Mouse (Mus musculus) embryonic facial prominence, embryonic 12.5 days (tissue): ENCODE measurements around the gene Gm21761. TPM values are rescaled to one million over a fixed set of nuclear protein-coding genes. Genes with fewer than 3 reads are reported as not detected.
"Not testable (repeated sequence)": the region's sequence is repeated elsewhere in the genome, so short reads cannot be mapped to it uniquely, and the experiment has no call there.

Experiments
- ATAC-seq: fragments of 200-750 bp; cut with Nextera tagmentation; 2 replicates; pipeline ENCODE4 v1.8.0; 2017; ENCODE audit not compliant: insufficient number of reproducible peaks, insufficient read depth, low FRiP score, low TSS enrichment
- H3K27ac ChIP-seq: fragments of 300-500 bp; sonication (generic); 2 replicates; pipeline ENCODE4 v1.5.1; 2016; ENCODE audit warnings: mild to moderate bottlenecking
- H3K27me3 ChIP-seq: fragments of 300-500 bp; sonication (generic); 2 replicates; pipeline ENCODE4 v1.6.1; 2016; ENCODE audit warnings: mild to moderate bottlenecking, moderate library complexity
- H3K36me3 ChIP-seq: fragments of 300-500 bp; sonication (generic); 2 replicates; pipeline ENCODE4 v1.6.1; 2016; ENCODE audit warnings: mild to moderate bottlenecking
- H3K4me1 ChIP-seq: fragments of 300-500 bp; sonication (generic); 2 replicates; pipeline ENCODE4 v1.6.1; 2016
- H3K4me2 ChIP-seq: fragments of 300-500 bp; sonication (generic); replicated peaks from 2 replicates; pipeline ENCODE4 v1.6.1; 2016; ENCODE audit warnings: mild to moderate bottlenecking, moderate library complexity
- H3K4me3 ChIP-seq: fragments of 300-500 bp; sonication (generic); 2 replicates; pipeline ENCODE4 v1.5.1; 2016; ENCODE audit warnings: mild to moderate bottlenecking
- H3K9ac ChIP-seq: fragments of 300-500 bp; sonication (generic); 2 replicates; pipeline ENCODE4 v1.6.1; 2016; ENCODE audit warnings: mild to moderate bottlenecking, moderate library complexity
- H3K9me3 ChIP-seq: fragments of 300-500 bp; sonication (generic); 2 replicates; pipeline ENCODE4 v1.6.1; 2016; ENCODE audit warnings: mild to moderate bottlenecking, moderate library complexity
- WGBS: fragments of 180-500 bp; shearing (Covaris S2); methylation state at CpG from one replicate; pipeline ENCODE4 v1.1.7; 2016; 5-methylcytosine and 5-hydroxymethylcytosine counted together
- polyA plus RNA-seq: library from polyadenylated mRNA; unstranded; fragments of >200 nt; fragmentation: Nextera tagmentation; extraction: Ambion mirVana; gene quantifications from 2 replicates; pipeline ENCODE4 v1.2.1, GENCODE M21; 2016

Gm21761 gene
- polyA plus RNA-seq: not detected in 2 replicates

DNA sequence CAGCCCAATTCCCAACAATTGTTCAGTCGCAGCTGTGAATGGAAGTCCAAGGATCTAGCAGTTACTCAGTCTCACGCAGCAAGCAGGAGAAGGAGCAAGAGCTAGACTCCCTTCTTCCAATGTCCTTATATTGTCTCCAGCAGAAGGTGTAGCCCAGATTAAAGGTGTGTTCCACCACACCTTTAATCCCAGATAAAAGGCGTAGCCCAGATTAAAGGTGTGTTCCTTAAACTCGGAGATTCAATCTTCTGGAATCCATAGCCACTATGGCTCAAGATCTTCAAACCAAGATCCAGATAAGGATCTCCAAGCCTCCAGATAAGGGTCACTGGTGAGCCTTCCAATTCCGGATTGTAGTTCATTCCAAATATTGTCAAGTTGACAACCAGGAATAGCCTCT lies at the start of gene Gm21761:
Gm21761 (minus strand) TSS at position 101 of the 400 bp plus-strand sequence.
- no CpG with 5 or more reads among the region's 5 CpGs for WGBS
- ATAC-seq, H3K9me3 ChIP-seq, H3K4me3 ChIP-seq, H3K36me3 ChIP-seq, H3K27ac ChIP-seq, H3K27me3 ChIP-seq, H3K9ac ChIP-seq, H3K4me2 ChIP-seq, H3K4me1 ChIP-seq: not testable (repeated sequence)

DNA sequence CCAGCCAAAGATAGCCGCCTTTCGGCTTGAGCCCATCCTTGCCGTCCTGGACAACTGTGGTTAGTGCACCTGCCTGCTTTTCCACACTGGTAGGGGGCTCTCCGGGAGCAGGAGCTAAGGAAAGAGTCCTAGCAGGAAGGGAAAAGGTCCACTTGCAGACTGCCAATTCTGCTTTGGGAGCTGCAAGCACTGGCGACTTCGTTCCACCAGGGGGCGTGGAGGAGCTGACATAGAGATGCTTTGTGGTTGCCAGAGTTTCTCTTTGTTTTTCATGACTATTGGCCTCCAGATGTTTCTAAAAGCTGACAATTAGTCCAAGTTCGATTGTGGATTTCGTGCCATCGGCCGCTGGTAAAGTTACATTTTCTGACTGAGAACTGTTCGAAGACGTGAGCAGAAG lies 40.1 kb upstream of the Gm21761 start:
- H3K27me3 ChIP-seq, H3K4me1 ChIP-seq, H3K4me3 ChIP-seq, H3K9ac ChIP-seq, H3K4me2 ChIP-seq, ATAC-seq, H3K9me3 ChIP-seq, H3K27ac ChIP-seq, H3K36me3 ChIP-seq: not testable (repeated sequence)
- no CpG with 5 or more reads among the region's 13 CpGs for WGBS

DNA sequence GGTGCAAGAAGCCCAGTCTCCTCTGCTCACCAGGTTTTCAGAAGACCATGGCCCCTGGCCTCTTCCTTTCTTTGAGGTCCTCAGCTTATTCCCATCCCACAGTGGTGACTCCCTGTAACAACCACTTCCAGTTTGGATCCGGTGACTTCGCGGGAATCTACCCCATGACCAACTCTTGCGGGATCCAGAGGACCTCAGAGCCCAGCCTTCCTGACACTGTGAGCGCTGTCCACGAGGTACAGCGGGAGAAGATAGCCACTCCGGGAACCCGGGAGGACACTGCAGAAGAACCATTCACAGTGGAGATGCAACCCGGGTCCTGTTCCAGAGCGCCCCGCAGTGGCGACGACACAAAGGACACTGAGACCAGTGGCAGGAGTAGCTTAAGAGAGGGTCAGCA lies 39.1 kb upstream of the Gm21761 start:
- not testable (repeated sequence) for H3K27me3 ChIP-seq, H3K9ac ChIP-seq, H3K9me3 ChIP-seq, H3K4me2 ChIP-seq, ATAC-seq, H3K36me3 ChIP-seq, H3K4me3 ChIP-seq, H3K27ac ChIP-seq, H3K4me1 ChIP-seq
- WGBS: no CpG with 5 or more reads among the region's 14 CpGs

DNA sequence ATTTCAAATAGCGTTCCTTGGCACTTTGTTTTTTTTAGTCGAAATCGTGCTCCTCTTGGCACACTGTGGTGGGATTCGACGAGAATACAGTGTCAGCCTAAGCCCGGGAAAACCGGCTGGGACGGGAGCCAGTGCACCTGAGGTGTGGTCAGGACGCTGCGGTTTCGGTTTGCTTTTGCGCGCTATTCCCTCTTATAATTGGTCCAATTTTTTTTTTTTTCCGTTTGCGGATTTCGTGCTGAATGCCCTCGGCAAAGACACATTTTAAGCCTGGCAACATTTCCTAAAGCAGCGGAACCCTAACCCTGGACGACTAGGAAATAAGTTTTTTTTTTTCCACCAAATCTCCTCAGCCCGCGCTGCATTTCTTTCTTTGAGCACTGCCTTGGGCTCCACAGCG lies 36.9 kb upstream of the Gm21761 start:
- ATAC-seq, H3K4me3 ChIP-seq, H3K36me3 ChIP-seq, H3K9ac ChIP-seq, H3K4me1 ChIP-seq, H3K27me3 ChIP-seq, H3K27ac ChIP-seq, H3K9me3 ChIP-seq: not testable (repeated sequence)
- 0 out of 2 replicates have a peak overlapping the region, but pooled peaks have one; percentile 21 for H3K4me2 ChIP-seq
- under 1% methylated on average over 21 of the region's 22 CpGs for WGBS

DNA sequence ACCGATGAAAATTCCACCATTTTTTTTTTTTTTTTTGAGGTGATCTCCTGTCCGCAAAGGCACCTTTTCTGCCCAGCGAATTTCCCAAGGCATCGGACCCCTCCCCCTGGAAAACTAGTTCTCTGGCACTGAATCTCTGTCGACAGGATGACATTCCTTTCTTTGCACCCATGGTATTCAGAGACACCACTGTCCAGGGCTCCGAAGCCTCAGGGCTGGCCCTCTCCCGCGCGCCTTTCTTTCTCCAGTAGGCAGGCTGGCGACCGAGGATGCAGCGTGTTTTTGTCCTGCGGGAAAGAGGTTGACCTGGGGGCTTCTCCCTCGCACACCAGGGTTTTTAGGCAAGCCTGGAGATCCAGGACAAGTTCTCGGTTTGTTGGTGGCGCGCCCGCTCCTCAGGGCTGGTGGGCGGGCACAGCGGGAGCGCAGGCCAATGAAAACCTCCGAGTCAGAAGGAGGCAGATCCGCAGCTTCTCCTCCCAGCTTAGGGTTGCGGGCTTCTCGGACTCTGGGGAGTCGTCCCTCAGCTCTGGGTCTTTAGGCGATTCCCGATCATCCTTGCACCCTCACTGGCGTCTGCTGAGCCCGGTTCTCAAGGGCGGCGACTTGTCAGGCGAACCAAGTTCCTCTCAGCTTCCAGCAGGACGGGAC lies 36.4 kb upstream of the Gm21761 start:
- H3K36me3 ChIP-seq, H3K9me3 ChIP-seq, H3K27ac ChIP-seq, H3K4me3 ChIP-seq, H3K4me1 ChIP-seq, H3K9ac ChIP-seq, H3K27me3 ChIP-seq, ATAC-seq: not testable (repeated sequence)
- H3K4me2 ChIP-seq: 0 out of 2 replicates have a peak overlapping the region, but pooled peaks have one; percentile 21
- WGBS: 1% methylated on average over 18 of the region's 34 CpGs

DNA sequence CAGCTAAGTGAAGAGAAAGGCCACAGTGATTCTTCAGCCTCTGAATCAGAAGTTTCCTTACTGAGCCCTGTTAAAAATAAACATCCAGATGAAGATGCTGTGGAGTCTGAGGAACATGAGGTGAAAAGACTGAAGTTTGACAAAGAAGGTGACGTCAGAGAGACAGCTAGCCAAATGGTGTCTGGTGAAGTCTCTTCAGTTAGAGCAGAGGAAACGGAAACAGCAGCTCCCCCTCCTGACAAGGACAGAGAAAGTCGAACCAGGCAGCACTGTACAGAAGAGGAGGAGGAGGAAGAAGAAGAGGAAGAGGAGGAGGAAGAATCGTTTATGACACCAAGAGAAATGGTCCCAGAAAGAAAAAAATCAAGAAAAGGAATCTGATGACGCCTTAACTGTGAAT lies 33.8 kb upstream of the Gm21761 start:
- H3K27me3 ChIP-seq, H3K36me3 ChIP-seq, H3K4me3 ChIP-seq, H3K27ac ChIP-seq, ATAC-seq, H3K4me1 ChIP-seq, H3K9ac ChIP-seq, H3K4me2 ChIP-seq, H3K9me3 ChIP-seq: not testable (repeated sequence)
- WGBS: no CpG with 5 or more reads among the region's 5 CpGs

DNA sequence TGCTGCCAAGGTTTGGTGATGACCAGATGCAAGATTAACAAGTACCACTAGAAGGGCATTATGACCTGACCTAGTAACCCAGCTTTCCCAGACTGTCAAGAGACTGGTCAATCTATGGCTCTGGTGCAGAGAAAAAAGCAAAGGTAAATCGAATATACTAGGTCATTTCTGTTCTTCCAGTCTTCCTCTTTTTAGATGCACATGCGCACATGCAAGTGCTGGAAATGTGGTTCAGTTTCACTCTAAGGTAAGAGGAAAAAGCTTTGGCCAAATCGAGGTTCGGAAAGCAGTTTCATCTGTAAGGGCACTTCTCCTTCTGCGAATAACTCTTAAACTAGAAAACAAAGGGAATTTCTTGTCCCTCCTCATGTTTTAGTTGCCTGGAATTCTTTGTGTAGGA lies 26.5 kb upstream of the Gm21761 start:
- not testable (repeated sequence) for H3K27ac ChIP-seq
- WGBS: no CpG with 5 or more reads among the region's 5 CpGs

DNA sequence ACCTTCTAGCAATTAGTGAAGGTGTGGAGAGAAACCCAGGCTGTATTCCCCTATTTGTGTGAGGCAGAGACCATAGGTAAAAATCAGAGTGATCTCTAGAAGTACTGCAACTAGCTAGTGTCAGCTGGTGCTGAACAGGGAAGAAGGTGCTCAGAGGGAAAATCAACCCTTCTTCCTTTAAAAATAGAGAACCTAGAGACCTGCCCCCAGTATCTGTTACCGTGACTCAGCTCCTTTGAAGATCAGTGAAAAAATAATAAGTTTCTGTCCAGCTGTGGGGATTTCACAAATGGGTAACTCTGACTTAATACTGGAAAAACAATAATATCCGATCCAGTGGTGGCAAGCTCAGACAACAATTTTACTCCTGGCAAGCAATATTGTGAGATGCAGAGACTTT lies 26.0 kb upstream of the Gm21761 start:
- H3K4me1 ChIP-seq, H3K27me3 ChIP-seq, H3K4me3 ChIP-seq, ATAC-seq, H3K9me3 ChIP-seq, H3K4me2 ChIP-seq, H3K36me3 ChIP-seq, H3K27ac ChIP-seq, H3K9ac ChIP-seq: not testable (repeated sequence)
- 78% methylated on average over 2 of the region's 2 CpGs for WGBS

More for the DNA sequence above, 26.5 kb upstream of the Gm21761 start:
- not testable (repeated sequence) for H3K4me1 ChIP-seq, H3K9me3 ChIP-seq, H3K27me3 ChIP-seq, H3K4me2 ChIP-seq, H3K9ac ChIP-seq, H3K4me3 ChIP-seq, ATAC-seq, H3K36me3 ChIP-seq

DNA sequence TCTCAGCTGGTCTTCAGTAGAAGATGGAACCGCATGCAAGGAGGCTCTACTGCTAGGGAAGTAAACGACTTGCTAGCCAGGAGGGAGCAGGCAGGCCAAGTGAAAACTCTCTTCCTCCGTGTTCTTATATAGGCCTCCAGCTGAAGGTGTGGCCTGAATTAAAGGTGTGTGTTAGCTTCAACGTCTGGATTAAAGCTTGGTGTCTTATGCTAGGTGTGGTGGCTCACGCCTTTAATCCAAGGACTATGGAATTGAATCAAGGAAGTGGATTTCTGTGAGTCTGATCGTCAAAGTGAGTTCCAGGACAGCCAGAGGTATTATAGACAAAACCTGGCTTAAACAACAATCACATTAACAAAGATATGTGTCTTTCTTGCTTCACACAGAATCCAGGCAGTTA lies 21.6 kb upstream of the Gm21761 start, which contains the start of gene B020031M17Rik:
B020031M17Rik (minus strand) TSS at position 101 of the 400 bp plus-strand sequence.
- not testable (repeated sequence) for H3K9ac ChIP-seq, H3K4me1 ChIP-seq, H3K36me3 ChIP-seq, H3K4me2 ChIP-seq, H3K9me3 ChIP-seq, H3K4me3 ChIP-seq, H3K27ac ChIP-seq, H3K27me3 ChIP-seq, ATAC-seq
- 62% methylated on average over 4 of the region's 6 CpGs for WGBS

DNA sequence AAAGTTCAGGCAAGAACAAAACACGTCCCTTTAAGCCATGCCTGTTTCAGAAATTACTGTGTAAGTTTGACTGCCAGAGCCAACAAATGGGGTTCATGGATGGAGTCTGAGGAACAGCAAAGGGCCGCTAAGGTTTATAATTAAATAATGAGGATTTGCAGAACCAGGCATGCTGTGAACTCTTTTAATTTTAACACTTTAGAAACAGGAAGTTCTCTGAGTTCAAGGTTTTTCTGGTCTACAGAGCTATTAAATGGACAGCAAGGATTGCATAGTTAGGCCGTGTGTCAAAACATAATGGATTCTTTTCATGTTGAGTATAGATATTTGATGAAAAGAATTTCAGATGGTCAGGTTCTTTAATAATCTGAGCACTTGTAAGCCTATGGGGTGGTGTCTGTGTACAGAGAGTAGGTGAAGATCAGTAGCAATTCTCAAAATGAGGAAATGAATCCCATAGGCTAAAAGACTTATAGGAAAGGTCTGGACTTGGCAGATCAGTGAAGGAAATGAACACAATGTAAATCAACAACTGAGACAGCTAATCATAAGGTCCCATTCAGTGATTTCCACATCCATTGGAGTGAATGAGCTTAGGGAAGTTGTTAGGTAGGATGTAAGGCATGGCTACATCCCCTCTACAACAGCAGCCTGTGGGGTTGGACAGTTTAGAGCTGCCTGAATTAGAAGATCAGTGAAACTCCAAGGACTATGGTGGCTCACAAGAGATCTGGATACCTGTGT lies 4.3 kb downstream of the Gm21761 start:
- H3K27me3 ChIP-seq, ATAC-seq, H3K4me1 ChIP-seq, H3K9ac ChIP-seq, H3K4me3 ChIP-seq, H3K4me2 ChIP-seq, H3K27ac ChIP-seq, H3K36me3 ChIP-seq, H3K9me3 ChIP-seq: not testable (repeated sequence)
- 87% methylated on average over 3 of the region's 3 CpGs for WGBS

DNA sequence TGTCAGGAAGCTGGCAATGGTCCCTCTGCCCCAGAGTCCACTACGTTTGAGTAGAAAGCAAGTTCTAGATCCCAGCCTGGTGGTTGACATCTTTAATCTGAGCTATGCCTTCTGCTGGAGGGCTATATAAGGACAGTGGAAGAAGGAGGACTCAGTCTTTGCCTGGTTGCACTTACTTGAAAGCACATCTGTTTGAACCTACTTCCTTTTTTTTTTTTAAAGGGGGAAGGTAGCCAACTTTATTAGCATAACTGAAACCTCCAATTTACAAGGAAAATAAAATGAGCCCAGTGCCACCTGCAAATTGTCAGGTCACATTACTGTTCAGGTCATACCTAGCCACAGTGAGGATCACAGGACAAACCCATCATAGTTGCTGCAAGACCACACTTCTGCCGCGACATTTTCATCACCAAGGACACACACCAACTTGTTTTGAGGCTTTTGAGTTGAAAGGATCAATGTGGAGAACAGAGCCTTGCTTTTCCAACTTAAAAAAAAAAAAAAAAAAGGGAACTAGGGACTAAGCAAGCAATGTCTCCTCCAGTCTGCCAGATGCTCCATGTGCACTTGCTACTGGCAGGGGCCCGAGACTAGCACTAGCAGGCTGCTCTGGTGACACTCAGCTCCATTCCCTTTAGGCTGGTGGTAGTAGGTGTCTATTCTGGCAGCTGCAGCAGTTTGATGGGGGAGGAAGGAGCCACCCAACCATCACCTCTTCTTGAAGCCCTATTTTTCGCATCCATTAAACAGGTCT lies 11.9 kb downstream of the Gm21761 start:
- not testable (repeated sequence) for H3K36me3 ChIP-seq, H3K27me3 ChIP-seq, H3K9ac ChIP-seq, H3K27ac ChIP-seq, H3K4me3 ChIP-seq, H3K4me1 ChIP-seq, ATAC-seq, H3K4me2 ChIP-seq, H3K9me3 ChIP-seq
- WGBS: 80% methylated on average over 4 of the region's 5 CpGs

DNA sequence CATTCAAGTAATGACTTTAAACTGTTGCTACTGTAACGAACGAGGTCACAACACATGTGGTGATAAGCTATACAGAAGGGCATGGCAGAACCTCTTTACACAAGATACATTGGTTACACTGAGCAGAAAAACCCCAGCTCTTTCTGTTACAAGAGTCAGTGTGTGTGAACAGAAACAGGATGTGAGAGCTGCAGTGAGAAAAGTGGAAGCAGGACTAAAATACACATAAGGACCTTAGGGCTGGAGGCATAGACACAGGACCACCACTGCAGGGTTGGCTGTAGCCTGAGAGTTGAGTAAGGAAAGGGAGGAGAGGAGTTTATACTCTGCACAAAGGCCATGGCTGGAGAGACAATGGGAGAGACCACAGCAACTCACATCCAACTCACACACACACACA lies 12.6 kb downstream of the Gm21761 start:
- WGBS: 66% methylated on average over 2 of the region's 2 CpGs
- H3K36me3 ChIP-seq, ATAC-seq, H3K4me1 ChIP-seq, H3K27me3 ChIP-seq, H3K4me3 ChIP-seq, H3K27ac ChIP-seq, H3K9ac ChIP-seq, H3K4me2 ChIP-seq, H3K9me3 ChIP-seq: not testable (repeated sequence)
